Mouse (Mus musculus) lung, postnatal 10 days (tissue): ENCODE measurements around the gene Rhox2a.
"Not testable (repeated sequence)": the region's sequence is repeated elsewhere in the genome, so short reads cannot be mapped to it uniquely, and the experiment has no call there.

ENCODE experiments used
- DNase-seq: peaks from one replicate; pipeline ENCODE4 v3.0.0; 2021

Rhox2a gene

DNA sequence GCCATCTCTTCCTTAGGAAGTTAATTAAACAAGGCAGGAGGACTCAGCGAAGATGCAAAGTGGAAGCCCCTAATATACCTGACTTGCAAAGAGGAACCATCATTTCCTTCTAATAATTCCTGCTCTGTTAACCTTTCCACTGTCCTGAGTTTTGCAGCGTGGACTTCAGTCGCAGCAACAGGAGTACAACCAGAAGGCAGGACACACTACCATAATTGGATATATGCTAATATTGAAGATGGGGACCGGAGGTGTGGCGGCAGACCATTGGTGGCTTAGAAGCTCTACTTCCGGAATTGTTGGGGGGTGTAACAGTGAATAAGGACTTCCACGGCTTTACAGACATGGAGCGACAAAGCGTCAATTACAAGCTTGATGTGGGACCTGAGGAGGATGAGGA is at the start of gene Rhox2a:
Rhox2a (plus strand) TSS at position 301 of the 400 bp plus-strand sequence.
- DNase-seq = not testable (repeated sequence)

- no peak for DNase-seq
These were observed 46.1 kb upstream of the Rhox2a start for GRCm38 (mm10) chrX:37198676-37199075.

DNA sequence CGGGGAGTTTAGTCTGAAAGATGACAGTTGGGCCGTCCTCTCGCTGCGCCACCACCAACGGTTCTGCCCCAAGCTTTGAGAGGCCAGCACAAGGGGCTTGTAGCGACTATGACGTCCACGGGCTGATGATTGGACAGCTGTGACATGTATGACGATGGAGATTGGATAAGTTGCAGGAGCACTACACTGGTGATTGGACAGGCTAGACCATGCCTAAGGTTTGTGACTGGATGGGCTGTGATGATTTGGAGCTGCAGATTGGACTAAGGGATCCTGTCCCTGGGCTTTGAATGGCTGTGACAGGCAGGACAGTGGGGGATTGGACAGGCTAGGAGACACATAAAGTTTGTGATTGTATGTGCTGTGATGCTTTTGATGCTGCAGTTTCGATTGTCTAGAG is 33.8 kb upstream of the Rhox2a start, which contains the start of gene Gm9:
Gm9 (minus strand) TSS at position 101 of the 400 bp plus-strand sequence.
- DNase-seq = no peak

DNA sequence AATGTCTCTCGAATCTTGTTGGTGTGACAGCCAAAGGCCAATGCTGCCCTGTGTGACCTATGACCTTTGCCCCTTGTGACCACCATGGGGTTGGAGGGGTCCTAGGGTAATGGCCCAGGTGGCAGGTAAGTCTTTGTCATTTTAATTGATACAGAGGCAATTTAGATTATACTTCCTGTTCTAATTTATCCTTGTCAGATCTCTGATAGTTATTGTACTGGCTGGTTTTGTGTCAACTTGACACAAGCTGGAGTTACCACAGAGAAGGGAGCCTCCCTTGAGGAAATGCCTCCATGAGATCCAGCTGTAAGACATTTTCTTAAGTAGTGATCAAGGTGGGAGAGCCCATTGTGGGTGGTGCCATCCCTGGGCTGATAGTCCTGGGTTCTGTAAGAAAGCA is 22.6 kb upstream of the Rhox2a start, which contains the start of gene Rhox1:
Rhox1 (minus strand) TSS at position 101 of the 400 bp plus-strand sequence.
- not testable (repeated sequence) for DNase-seq

GRCm38 (mm10) chrX:37249619-37250018 is 4.8 kb downstream of the Rhox2a start, which contains the start of gene Rhox3a:
Rhox3a (plus strand) TSS chrX:37249919.
- not testable (repeated sequence) for DNase-seq

DNA sequence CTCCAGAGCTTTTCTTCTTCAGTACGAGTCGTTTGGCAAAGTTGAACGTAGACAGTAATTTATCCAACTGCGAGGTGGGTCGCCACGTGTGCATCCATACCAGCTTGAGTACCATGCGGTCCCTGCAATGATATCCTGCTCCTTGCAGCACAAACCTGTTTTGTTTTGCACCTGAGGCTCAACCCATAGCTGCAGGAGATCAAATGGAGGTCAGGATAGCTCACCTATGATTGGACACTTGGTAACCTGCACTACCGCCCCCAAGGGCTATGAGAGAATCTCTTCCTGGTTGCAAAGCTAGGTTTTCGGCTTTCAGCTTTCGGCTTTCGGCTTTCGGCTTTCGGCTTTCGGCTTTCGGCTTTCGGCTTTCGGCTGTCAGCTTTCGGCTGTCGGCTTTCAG is 20.3 kb downstream of the Rhox2a start, which contains the start of gene Rhox4a:
Rhox4a (plus strand) TSS at position 301 of the 400 bp plus-strand sequence.
- DNase-seq = not testable (repeated sequence)
